Mouse (Mus musculus) heart, embryonic 11.5 days (tissue): ENCODE measurements around the gene Fam131b. TPM values are rescaled to one million over a fixed set of nuclear protein-coding genes. Genes with fewer than 3 reads are reported as not detected.
A peak's percentile ranks its signal among the peaks of the same experiment; 100 is the strongest.

Experiments
- ATAC-seq: fragments of 200-750 bp; cut with Nextera tagmentation; replicated peaks from 2 replicates; pipeline ENCODE4 v1.8.0; 2017; ENCODE audit warnings: moderate library complexity; ENCODE audit not compliant: insufficient number of reproducible peaks, low FRiP score, low TSS enrichment
- H3K27ac ChIP-seq: fragments of 300-500 bp; sonication (generic); 2 replicates; pipeline ENCODE4 v1.5.1; 2014; ENCODE audit warnings: mild to moderate bottlenecking, low read depth, low read length
- H3K27me3 ChIP-seq: fragments of 300-500 bp; sonication (generic); 2 replicates; pipeline ENCODE4 v1.6.1; 2014; ENCODE audit warnings: mild to moderate bottlenecking, low read length, mixed read lengths; ENCODE audit not compliant: control insufficient read depth, insufficient read depth
- H3K36me3 ChIP-seq: fragments of 300-500 bp; sonication (generic); 2 replicates; pipeline ENCODE4 v1.6.1; 2014; ENCODE audit warnings: mild to moderate bottlenecking, low read length, moderate library complexity, mixed read lengths; ENCODE audit not compliant: control insufficient read depth, insufficient read depth
- H3K4me1 ChIP-seq: fragments of 300-500 bp; sonication (generic); 2 replicates; pipeline ENCODE4 v1.6.1; 2014; ENCODE audit warnings: low read length; ENCODE audit not compliant: control insufficient read depth, insufficient read depth
- H3K4me2 ChIP-seq: fragments of 300-500 bp; sonication (generic); 2 replicates; pipeline ENCODE4 v1.6.1; 2014; ENCODE audit warnings: mild to moderate bottlenecking, moderate library complexity
- H3K4me3 ChIP-seq: fragments of 300-500 bp; sonication (generic); 2 replicates; pipeline ENCODE4 v1.5.1; 2014; ENCODE audit warnings: low read depth, low read length
- H3K9ac ChIP-seq: fragments of 300-500 bp; sonication (generic); 2 replicates; pipeline ENCODE4 v1.6.1; 2014; ENCODE audit warnings: mild to moderate bottlenecking, low read depth, low read length, moderate library complexity
- H3K9me3 ChIP-seq: fragments of 300-500 bp; sonication (generic); replicated peaks from 2 replicates; pipeline ENCODE4 v1.6.1; 2016; ENCODE audit warnings: low read length; ENCODE audit not compliant: control insufficient read depth
- WGBS: fragments of 180-500 bp; shearing (Covaris S2); extraction: QIAGEN DNeasy Blood & Tissue Kit; methylation state at CpG from one replicate; pipeline ENCODE4 v1.1.7; 2014; ENCODE audit not compliant: insufficient replicate concordance; 5-methylcytosine and 5-hydroxymethylcytosine counted together
- polyA plus RNA-seq: library from polyadenylated mRNA; unstranded; fragments of >200 nt; fragmentation: Nextera tagmentation; extraction: Ambion mirVana; gene quantifications from 2 replicates; pipeline ENCODE4 v1.2.1, GENCODE M21; 2014

The Fam131b gene
- polyA plus RNA-seq, 1 experiment from 2014 or later, result 0.23 TPM

DNA sequence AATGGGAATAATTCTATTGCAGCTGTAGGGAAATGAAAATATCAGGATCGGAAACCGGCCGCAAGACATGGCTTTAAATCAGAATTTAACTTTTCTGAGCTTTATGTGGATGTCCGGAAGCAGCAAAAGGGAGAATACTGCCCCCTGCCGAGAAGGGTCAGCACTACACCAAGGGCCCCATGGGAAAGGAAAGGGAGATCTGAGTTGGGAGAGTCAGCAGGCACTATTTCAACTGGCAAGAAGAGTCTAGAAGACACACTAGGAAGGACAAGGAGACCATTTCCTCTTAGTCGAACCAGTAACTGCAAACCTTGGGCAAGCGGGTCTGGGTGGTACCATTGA, 796 bp upstream of the Fam131b start:
- no peaks in the 10 kb centered on the region for H3K9me3 ChIP-seq
- H3K27me3 ChIP-seq, result peaks cover 43% of the 10 kb centered on the region
- H3K4me1 ChIP-seq, result peaks cover 10% of the 10 kb centered on the region
- peak overlapping the region; percentile 98 for H3K4me2 ChIP-seq
- WGBS, result 5% methylated on average over 7 of the region's 7 CpGs
- no peak overlapping the region for H3K9ac ChIP-seq
- no peaks in the 10 kb centered on the region for H3K36me3 ChIP-seq
- H3K4me3 ChIP-seq, result peak overlapping the region; percentile 64
- no peak for ATAC-seq
- H3K27ac ChIP-seq, result no peak overlapping the region

- H3K9me3 ChIP-seq, result no peaks in the 10 kb centered on the region
- peak overlapping the region; percentile 50; the same call in 1 of the 2 replicates for H3K9ac ChIP-seq
- peaks cover 10% of the 10 kb centered on the region for H3K4me1 ChIP-seq
- H3K4me3 ChIP-seq, result peak overlapping the region; percentile 64
- no peak overlapping the region for H3K27ac ChIP-seq
- peak overlapping the region; percentile 98 for H3K4me2 ChIP-seq
- under 1% methylated on average over 18 of the region's 32 CpGs for WGBS
- peaks cover 43% of the 10 kb centered on the region for H3K27me3 ChIP-seq
- no peak; the same call in 1 of the 2 replicates for ATAC-seq
- no peaks in the 10 kb centered on the region for H3K36me3 ChIP-seq
Measured at GRCm38 (mm10) chr6:42324067-42324481, 369 bp downstream of the Fam131b start.

DNA sequence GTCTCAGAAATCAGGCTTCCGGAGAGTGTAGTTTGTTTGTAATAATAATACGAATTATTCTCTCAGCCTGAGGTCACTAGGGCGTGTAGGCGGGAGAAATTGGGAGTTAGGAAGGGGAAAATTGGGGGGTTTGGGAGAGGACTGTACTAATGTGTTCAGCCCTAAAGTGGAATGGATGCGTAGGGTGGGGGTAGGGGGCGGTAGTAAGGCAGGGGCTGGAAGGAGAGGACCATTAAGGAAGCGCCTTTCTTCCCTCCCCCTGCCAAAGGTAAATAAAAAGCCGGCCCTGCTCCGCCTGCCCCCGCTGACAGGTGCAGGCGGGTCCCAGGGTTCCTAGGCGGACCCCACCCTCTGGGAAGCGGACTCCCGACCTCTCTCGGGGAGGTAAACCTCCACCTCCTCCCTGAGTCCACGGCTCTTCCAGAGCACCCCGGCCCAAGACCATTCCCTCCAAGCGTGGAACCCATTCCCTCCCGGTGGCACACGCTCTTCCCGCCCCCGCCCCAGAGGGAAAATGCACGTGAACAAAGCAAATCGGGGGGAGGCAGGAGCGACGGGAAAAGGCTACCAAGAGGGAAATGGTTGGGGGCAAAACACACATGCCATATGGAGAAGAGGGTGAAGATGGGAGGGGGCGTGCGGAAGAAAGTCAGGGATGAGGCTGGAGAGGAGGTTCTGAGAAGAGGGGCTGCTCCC, 924 bp downstream of the Fam131b start:
- H3K9me3 ChIP-seq, result no peaks in the 10 kb centered on the region
- ATAC-seq, result peak; percentile 43; the same call in 1 of the 2 replicates
- H3K36me3 ChIP-seq, result no peaks in the 10 kb centered on the region
- H3K4me2 ChIP-seq, result peak overlapping the region; percentile 98
- peaks cover 43% of the 10 kb centered on the region for H3K27me3 ChIP-seq
- peak overlapping the region; percentile 64 for H3K4me3 ChIP-seq
- under 1% methylated on average over 28 of the region's 28 CpGs for WGBS
- H3K27ac ChIP-seq, result no peak overlapping the region
- H3K4me1 ChIP-seq, result peaks cover 10% of the 10 kb centered on the region
- H3K9ac ChIP-seq, result no peak overlapping the region

DNA sequence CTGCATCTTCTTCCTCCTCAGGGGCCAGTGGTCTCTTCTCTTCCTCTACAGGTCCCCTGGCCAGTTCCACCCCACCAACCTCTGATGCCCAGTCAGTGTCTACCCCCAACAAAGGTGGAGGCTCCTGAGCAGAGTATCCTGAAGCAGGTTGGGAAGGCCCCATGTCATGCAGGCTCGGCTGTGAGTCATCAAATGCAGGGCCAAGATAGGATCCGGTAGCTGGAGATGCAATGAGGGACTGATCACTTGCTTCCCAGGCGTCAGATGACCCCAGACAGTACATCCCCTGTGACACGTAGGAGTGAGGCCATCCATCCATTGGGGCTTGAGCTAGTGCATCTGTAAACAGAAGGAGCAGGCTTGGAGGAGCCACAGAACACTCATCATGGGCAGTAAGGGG, 6.2 kb downstream of the Fam131b start:
- 64% methylated on average over 4 of the region's 4 CpGs for whole genome bisulfite sequencing
- peaks cover 3% of the 10 kb centered on the region; the same call in 1 of the 2 replicates for H3K4me1 ChIP-seq
- no peak overlapping the region for H3K27ac ChIP-seq
- H3K9ac ChIP-seq, result no peak overlapping the region
- no peaks in the 10 kb centered on the region for H3K9me3 ChIP-seq
- no peak overlapping the region for H3K4me3 ChIP-seq
- no peak overlapping the region for H3K4me2 ChIP-seq
- peaks cover 26% of the 10 kb centered on the region for H3K27me3 ChIP-seq
- ATAC-seq, result no peak
- H3K36me3 ChIP-seq, result no peaks in the 10 kb centered on the region

DNA sequence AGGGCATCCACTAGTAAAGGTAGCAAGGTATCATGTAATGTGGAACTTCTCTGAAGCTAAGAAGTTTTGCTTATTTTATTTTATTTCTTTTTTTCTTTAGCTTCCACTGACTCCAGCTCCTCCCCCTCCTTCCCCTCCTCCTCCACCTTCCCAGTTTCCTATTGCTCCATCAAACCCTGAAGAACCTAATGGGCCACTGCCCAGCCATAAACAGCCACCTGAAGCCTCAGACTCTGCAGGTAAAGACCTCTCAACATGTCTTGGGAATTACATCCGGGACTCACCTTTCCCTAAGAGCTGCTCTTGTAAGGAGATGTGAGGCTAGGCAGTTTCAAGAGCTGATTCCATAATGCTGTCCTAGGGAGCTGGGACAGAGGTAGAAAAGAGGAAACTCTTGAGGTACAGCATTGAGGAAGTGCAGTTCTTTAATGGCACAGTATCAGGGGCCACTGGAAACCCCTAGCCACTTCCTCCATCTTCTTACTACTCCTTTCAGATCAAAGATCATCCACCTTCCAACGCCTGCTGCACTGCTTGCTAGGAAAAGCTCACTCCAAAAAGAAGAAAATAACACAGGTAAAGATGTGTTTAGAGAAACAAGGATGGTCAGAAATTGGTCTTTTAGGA, 13.9 kb downstream of the Fam131b start:
- no peaks in the 10 kb centered on the region for H3K27me3 ChIP-seq
- no peak overlapping the region for H3K27ac ChIP-seq
- no peaks in the 10 kb centered on the region for H3K9me3 ChIP-seq
- H3K4me1 ChIP-seq, result no peaks in the 10 kb centered on the region
- no peak overlapping the region for H3K4me3 ChIP-seq
- WGBS, result 78% methylated on average over 2 of the region's 2 CpGs
- ATAC-seq, result no peak
- no peak overlapping the region for H3K4me2 ChIP-seq
- H3K36me3 ChIP-seq, result no peaks in the 10 kb centered on the region
- no peak overlapping the region for H3K9ac ChIP-seq

GRCm38 (mm10) chr6:42309816-42310378, 14.5 kb downstream of the Fam131b start:
- 42% methylated on average over 8 of the region's 8 CpGs for WGBS
- no peak overlapping the region for H3K27ac ChIP-seq
- H3K4me2 ChIP-seq, result no peak overlapping the region
- ATAC-seq, result no peak
- H3K36me3 ChIP-seq, result no peaks in the 10 kb centered on the region
- no peaks in the 10 kb centered on the region for H3K27me3 ChIP-seq
- no peak overlapping the region for H3K9ac ChIP-seq
- H3K4me1 ChIP-seq, result no peaks in the 10 kb centered on the region
- no peak overlapping the region for H3K4me3 ChIP-seq
- H3K9me3 ChIP-seq, result no peaks in the 10 kb centered on the region

DNA sequence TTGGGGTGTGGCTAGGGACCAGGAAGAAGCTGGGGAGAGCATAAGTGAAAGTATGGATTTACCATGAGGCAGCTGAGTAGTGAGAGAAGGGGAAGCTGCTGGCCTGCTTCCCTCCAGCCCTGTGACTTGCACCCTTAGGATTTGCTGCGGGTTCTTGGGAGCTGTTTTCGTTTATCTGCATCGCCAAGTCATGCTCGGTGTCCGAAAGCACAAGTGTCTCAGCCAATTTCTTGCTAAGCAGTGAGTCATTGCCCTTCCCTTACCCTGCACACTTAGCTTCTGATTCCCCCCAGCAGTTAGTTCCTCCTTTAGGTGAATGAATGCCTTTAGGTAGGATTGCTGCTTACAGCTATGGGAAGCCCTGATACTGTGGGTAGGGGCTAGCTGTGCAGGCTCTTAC, 25.1 kb downstream of the Fam131b start:
- no peaks in the 10 kb centered on the region for H3K9me3 ChIP-seq
- no peaks in the 10 kb centered on the region for H3K27me3 ChIP-seq
- no peak overlapping the region for H3K4me2 ChIP-seq
- 85% methylated on average over 5 of the region's 5 CpGs for WGBS
- ATAC-seq, result no peak
- H3K36me3 ChIP-seq, result no peaks in the 10 kb centered on the region; the same call in 1 of the 2 replicates
- H3K27ac ChIP-seq, result no peak overlapping the region
- H3K4me3 ChIP-seq, result no peak overlapping the region
- no peaks in the 10 kb centered on the region for H3K4me1 ChIP-seq
- H3K9ac ChIP-seq, result no peak overlapping the region

- ATAC-seq, result no peak
- WGBS, result 67% methylated on average over 3 of the region's 3 CpGs
- H3K4me1 ChIP-seq, result no peaks in the 10 kb centered on the region
Measured at GRCm38 (mm10) chr6:42295549-42296094, 28.8 kb downstream of the Fam131b start.

More at GRCm38 (mm10) chr6:42295549-42296094, 28.8 kb downstream of the Fam131b start:
- H3K27me3 ChIP-seq, result no peaks in the 10 kb centered on the region
- H3K9me3 ChIP-seq, result no peaks in the 10 kb centered on the region
- H3K4me2 ChIP-seq, result no peak overlapping the region
- H3K4me3 ChIP-seq, result no peak overlapping the region
- H3K27ac ChIP-seq, result no peak overlapping the region
- no peak overlapping the region for H3K9ac ChIP-seq
- H3K36me3 ChIP-seq, result no peaks in the 10 kb centered on the region; the same call in 1 of the 2 replicates
